Mouse (Mus musculus): ENCODE measurements around the gene Izumo1r.

DNA sequence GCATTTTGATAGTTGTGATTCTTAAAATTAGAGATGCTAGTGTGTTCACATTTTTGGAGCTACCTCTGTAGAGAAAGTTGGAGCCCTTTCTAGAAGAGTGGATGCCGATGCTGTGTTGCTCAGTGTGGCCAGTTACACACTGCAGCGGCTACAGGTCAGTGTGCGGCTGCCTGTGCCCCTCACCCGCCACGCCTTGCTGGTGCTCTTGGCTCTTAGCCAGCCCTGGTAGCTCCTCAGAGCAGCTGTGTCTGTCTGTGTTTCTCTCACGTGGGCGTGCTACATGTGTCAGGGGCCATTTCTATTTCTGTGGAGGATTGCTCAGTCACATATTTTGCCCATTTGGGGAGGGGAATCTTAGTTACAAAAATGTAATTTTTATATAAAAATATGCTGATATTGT lies 64.2 kb downstream of the Izumo1r start:
- TF ChIP-seq CTCF (IDR thresholded peaks at IDR 0.05; ENCODE audit: low read depth) (no peak), EP300 (IDR thresholded peaks at IDR 0.05; ENCODE audit: low read depth) (no peak)
